Mouse (Mus musculus) mature B cell (primary cell): ENCODE measurements around the gene Mrpl27.
"Not testable (repeated sequence)": the region's sequence is repeated elsewhere in the genome, so short reads cannot be mapped to it uniquely, and the experiment has no call there.

ENCODE experiments used
- in situ Hi-C: fragments of 300-500 bp; cut with MboI; formaldehyde crosslinking; loops from 2 replicates; pipeline ENCODE4 v1.14.3; 2019

Gene Mrpl27

DNA sequence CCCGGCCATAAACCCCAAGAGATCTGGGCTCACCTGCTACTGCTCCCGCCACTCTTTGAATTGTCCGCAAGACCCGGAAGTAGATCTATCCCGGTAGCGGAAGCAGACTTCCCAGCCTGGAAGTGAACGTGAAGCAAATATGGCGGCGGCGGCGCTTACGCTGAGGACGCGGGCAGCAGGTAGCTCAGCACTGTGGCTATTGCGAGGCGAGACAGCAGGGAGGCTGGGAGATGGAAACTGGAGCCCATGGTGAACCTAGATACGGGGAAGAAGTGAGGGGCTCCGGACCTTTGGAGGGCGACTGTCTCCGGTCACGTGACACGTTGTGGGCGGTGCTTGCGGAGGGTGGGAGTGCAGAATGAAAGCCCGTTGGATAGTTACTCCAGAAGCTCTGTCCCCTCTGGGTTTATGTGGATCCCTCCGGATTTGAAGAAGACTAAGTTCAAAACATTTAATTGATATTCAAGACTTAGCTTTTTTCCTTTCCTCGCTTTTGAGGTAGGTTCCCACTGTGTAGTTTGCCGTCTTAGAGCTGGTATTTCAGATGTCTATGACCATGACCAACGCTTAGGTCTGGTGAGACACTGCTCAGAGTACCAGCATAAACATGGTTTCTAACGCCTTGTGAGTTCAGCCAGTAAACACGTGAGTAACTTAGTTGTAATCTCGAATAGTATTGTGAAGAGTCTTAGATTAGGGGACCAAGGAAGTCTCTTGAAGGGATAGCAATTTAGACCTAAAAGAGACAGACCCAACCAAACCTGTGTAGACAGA, at the start of gene Mrpl27, which contains the start of gene Eme1:
Mrpl27 (plus strand) TSS at position 105 of the 774 bp plus-strand sequence.
Eme1 (minus strand) TSS at position 302 of the 774 bp plus-strand sequence.
- in situ Hi-C loops = no loop called here

DNA sequence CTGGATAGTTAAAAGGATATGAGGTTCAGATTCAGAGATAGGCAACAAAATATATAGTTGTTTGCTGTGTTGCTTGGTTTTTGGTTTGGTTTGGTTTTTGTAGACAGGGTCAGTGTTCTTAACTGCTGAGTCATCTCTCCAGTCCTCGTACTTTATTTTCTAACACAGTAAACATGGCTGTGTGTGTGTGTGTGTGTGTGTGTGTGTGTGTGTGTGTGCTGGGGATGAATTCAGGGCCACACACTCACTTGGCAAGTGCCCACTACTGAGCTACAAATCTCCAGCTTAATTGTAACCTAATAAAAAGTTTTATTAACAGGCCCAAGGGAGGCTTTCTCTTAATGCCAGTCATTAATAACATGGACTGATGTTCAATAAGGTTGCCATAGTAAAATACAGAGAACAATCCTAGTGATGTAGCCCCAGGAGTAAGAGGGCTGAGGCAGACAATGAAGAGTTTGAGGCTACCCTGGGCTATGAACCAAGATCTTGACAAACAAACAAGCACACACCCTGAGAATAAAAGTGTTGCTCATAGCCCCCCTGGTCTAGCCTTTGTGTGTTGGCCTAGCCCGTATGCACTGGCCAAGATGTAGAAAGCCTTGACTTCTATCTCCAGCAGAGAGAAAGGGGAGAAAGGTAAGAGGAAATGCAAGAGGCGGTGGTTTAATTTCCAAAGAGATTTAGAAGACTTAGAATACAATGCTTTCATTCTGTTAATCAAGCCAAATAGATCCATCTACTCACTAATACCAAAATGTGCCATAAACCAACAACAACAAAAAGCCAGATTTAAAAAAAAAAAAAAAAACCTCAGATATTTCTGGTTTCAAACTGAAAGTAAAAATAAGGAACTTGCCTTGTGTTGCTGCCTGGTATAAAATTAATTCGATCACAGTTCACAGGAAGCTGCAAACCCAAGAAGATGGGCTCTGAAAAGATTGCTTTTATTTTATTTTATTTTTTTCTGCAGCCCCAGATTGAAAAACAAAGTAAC, 42.5 kb upstream of the Mrpl27 start:
- in situ Hi-C loops = no loop called here

DNA sequence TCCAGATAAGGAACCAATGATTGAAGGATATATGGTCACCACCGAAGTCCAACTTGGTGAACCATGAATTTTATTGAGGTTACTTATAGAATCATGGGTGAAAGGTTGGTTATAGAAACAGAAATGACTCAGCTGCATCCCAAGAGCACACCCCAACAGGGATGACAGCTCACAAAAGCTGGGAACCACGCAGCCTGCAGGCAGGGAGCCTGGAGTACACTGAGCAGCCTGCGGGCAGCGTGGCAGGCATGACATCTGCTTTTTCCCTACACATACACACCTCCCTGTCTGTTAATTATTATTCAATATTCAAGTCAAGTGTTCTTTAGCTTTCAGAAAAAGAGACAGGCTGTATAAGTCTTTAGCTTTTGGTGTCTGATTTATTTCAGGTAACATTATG, 39.0 kb upstream of the Mrpl27 start:
- in situ Hi-C loops = no loop called here

DNA sequence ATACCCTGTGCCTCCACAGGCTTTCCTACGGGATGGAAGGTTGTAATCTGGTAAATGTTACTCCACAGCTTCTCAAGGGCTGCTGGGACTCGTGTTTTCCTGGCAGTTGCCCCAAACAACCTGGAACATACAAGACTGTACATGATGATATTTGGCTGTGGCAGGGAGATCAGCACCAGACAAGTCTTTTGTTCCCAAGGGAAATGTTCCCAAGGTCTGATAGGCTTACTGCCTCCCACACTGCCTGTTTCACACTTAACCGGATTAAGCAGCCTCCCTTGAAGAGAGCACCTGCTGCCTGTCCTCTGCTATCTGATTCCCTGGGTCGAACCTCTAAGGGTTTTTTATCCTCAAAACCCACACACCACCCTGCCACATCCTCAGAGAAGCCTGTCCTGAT, 38.1 kb upstream of the Mrpl27 start:
- in situ Hi-C loops = no loop called here

DNA sequence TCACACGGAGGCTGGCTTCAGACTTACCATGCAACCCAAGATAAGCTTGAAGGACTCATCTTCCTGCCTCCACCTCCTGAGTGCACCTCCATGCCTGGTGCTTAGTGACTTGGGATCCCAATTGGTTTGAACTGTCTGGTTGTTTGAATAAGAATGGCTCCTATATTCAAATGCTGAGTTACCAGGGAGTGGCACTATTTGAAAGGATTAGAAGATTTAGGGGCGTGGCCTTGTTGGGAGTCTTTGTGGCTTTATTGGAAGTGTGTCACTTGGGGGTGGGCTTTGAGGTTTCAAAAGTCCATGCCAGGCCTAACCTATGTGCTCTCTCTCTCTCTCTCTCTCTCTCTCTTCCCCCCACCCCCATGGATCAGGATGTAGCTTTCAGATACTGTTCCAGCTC, 35.9 kb upstream of the Mrpl27 start:
- in situ Hi-C loops = no loop called here

DNA sequence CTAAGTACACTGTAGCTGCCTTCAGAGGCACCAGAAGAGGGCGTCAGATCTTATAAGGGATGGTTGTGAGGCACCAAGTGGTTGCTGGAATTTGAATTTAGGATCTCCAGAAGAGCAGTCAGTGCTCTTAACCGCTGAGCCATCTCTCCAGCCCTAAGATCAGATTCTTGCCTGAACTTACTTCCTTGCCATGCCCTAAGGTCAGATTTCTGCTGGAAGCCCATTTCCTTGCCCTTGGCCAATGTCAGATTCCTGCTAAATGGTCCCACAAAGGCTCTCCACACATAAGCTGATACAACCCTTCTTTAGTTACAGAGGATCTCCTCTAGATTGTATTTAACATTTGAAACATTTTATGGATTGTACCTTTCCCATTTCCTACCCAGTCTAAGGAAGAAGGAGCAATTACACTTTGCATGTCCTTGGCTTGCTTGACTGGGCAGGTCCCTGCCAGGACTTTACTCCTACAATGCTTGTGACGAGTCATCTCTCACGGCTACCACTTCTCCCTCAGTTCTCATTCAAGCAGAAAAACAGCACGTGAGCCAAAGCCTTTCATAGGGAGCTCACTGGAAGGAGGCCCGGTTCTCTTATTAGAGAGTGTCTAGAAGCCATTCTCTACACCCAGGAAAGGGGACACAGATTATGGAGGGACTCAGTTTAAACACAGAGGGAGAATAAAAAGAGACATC, 32.7 kb upstream of the Mrpl27 start:
- in situ Hi-C loops = no loop called here

DNA sequence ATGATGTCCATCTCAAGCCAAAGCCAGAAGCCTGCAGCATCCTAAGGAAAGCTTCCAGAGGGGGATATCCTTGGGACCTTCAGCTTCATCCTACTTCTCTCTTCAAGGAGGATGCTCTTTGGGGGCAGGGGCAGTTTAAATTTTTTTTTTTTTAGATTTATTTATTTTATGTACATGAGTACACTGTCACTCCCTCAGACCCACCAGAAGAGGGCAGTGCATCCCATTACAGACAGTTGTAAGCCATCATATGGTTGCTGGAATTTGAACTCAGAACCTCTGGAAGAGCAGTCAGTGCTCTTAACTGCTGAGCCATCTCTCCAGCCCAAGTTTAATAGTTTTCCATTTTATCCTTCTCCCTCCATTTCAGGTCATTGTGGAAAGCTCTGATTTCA, 32.1 kb upstream of the Mrpl27 start:
- in situ Hi-C loops = no loop called here

DNA sequence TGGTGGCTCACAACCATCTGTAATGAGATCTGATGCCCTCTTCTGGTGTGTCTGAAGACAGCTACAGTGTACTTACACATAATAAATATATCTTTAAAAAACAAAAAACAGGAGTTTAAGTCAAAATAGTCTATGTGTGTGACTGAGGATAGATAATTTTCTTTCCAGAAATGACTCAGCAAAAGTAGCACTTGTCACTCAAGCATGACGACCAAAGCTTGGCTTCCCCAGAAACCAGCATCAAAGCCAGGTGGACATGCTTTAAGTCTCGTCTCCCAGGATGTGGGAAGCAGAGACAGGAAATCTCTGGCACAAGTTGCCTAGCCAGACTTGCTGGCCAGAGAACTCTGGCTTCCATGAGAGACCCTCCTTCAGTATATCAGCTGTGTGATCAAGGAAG, 31.4 kb upstream of the Mrpl27 start:
- in situ Hi-C loops = no loop called here

DNA sequence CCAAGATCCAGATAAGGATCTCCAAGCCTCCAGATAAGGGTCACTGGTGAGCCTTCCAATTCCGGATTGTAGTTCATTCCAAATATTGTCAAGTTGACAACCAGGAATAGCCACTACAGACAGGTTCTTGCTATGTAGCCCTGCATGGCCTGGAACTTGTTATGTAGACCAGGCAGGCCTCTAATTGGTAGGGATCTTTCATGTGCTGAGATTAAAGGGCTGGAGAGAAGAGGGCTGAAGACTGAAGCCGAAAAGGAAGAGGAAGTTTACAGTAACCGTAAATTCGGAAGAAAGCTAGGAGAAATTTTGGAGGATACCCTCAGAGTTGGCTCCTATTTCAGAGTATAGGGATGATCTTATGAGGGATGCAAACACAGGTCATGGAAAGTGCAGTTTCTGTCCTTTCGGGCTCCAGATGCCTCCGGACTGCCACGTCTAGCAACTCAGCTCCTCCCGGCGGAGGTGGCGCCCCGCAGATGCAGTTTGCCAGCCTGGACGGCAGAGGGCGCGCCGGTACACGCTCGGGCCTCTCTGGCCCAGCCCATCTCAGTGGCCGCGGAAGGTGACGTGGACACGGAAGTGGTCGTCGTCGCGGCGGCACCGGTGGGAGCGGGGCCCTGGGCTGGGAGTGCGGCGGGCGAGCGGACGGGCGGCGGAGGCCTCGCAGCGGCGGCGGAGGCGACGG, 24.2 kb upstream of the Mrpl27 start, which contains the start of gene Lrrc59:
Lrrc59 (plus strand) TSS at position 569 of the 685 bp plus-strand sequence.
- in situ Hi-C loops = no loop called here

DNA sequence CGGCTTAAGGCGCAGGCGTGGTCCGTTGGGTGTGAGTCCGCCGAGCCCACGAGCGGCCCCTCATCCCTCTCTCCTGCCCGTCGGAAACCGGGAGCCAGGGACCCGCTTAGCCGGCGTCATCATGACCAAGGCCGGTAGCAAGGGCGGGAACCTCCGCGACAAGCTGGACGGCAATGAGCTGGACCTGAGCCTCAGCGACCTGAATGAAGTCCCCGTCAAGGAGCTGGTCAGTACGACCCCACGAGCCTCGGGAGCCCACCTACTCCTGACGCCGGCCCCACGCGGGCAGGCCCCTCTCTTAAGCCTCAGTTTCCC, 23.7 kb upstream of the Mrpl27 start:
- in situ Hi-C loops = no loop called here

DNA sequence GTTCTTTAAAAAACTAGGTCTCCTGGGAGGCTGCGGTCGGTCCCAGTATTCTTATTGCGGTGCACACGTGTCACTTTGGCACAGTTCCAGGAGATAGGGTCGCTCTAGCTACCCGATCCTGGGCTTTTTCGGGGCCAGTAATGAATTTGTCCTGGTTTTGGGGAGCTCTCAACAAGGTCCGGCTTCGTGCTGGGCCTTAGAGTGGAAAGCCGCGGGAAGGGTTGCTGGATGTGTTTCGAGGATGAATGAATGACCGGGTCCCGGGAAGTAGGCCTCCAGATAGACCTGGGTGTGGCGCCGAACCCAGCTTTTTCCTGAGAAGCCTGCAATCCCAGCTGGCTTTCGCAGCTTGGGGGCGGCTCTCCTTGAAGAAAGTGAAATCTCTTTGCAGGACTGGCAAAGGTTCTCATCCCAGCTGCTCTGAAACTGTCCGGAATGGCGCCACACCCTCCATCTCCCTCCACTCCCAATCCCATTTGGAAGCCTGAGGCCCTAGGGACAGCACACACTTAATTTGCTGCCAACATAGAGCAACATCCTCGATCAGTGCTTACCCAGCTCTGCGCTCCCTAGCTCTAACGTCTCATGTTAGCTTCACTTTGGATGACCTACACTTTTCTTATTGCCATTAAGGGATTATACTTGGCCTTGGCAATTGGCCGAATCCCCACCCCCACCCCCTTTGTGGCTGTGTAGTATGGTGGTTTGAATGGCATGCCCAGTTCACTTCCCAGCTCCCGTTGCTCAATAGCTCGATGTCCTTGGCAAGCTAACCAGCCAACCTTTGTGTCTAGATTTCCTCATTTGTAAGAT, 23.2 kb upstream of the Mrpl27 start:
- in situ Hi-C loops = no loop called here

DNA sequence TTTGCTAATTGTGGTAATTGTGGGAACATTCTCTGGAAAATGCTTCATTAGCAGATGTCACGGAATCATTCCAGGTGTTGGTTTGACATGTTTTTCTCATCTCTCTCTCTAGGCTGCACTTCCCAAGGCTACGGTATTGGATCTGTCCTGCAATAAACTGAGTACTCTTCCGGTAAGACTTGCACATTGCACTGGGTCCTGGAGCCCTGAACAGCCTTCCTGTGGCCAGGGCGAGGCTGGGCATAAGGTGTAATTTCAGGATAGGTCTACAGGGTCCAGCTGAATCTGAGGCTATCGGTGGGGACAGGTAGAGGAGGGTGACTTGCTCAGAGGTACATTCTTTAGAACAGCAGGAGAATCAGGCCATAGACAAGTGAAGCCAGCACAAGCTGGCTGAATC, 21.6 kb upstream of the Mrpl27 start:
- in situ Hi-C loops = no loop called here

DNA sequence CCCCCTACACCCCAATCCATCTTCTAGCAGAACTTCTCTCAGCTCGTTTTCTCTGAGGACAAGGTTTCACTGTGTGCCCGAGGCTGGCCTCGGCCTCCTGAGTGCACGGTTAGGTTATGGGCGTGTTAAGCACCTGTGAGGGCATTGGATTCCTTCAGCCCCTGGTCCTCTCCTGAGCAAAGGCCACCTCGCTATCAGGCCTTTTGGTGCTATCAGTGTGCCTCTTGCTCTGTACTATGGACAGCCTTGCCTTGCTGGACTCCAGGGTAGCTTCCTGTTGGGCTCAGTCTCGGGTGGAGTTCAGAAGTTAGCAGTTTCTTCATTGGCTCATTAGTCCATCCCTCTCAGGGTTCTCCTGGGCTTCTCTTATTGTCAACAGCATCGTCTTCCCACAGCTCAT, 20.6 kb upstream of the Mrpl27 start:
- in situ Hi-C loops = no loop called here

DNA sequence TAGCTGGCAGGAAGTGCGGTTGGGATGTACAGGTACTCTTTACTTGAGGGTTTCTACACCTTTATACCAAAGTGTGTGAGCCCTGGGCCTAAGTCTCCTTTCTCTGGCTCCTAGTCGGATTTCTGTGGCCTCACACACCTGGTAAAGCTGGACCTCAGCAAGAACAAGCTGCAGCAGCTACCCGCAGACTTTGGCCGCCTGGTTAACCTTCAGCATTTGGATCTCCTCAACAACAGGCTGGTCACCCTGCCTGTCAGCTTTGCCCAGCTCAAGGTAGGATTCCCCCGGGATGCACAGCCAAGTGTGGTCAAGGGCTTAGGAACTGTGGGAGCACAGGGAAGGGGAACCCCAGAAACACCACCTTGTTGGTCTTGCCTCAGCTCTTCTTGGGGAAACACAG, 19.1 kb upstream of the Mrpl27 start:
- in situ Hi-C loops = no loop called here

DNA sequence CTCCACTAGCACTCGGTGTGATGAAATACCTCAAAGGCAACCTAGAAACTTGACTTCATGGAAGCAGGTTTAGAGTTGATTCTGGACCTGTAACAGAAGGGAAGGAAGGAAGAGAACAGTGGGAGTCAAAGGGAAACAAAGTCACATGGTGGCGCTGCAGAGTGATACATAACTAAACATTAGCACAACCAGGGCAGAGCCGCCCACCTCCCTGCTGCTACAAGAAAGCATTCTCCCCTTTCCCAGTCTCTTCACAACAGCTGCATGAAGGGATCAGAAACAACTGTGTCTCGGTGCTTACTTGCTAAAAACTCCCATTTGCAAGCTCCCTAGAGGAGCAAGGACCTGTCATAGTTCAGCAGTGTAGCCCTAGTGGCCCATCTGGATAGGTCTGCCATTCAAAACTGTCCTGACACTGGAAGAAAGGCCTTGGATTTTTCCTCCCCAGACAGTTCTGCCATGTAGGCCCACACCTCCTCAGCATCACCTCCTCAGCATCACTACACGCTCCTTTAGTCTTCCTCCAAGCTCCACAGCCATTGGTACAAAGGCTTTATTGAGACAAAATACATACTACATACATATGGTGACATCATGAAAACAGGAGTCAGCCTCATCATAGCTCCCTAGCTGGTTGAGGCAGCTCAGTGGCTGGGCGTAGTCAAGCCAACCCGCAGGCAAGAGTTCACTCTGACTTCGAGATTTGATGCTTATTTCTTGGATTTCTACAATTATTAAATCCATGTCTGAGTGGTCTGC, 8.9 kb upstream of the Mrpl27 start:
- in situ Hi-C loops = no loop called here

DNA sequence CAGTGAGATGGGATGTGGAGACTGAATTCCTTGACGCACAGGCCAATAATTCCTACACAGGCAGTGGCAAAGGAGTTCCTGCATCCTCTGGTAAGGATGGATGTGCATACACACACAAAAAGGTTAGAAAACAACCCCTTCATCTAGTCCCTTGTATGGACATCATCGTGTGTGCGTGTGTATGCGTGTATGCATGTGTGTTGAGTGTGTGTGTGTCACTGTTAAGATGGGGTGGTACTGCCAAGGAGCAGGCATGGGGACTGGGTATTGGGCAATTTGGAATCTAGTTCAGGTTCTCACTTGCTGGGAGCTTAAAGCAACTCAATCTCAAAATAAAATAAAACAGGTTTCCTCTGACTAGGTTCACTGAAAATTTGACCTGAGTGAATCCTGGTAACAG, 7.1 kb upstream of the Mrpl27 start:
- in situ Hi-C loops = no loop called here

DNA sequence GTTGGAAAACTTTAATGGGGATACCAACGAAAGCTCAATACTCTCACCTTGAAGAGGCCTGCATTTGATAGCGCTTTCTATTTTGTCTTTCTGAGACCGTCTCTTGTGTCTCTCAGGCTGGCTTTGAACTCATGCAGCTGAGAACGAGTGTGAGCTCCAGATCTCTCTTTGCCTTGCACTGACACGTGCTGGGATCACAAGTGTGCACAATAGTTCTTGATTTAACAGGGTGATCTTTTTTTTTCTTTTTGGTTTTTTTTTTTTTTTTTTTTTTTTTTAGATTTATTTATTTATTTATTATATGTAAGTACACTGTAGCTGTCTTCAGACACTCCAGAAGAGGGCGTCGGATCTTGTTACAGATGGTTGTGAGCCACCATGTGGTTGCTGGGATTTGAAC, 2.3 kb upstream of the Mrpl27 start:
- in situ Hi-C loops = not testable (repeated sequence)

DNA sequence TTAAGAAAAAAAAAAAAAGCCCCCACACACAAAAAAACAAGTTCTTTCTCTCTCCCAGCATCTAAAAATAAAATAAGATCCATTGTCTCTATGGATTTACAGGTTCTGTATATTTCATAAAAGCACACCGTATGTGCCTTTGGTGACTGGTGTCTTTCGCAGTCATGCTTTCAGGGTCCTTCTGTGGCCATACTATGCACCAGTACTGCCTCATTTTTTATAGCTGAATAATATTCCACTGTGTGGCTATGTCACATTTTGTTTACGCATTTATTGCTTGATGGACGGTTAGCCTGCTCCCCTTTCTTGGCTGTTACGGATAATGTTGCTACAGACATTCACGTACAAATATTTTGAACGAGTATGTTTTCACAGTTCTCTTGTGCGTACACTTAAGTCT, 594 bp upstream of the Mrpl27 start:
- in situ Hi-C loops = no loop called here

DNA sequence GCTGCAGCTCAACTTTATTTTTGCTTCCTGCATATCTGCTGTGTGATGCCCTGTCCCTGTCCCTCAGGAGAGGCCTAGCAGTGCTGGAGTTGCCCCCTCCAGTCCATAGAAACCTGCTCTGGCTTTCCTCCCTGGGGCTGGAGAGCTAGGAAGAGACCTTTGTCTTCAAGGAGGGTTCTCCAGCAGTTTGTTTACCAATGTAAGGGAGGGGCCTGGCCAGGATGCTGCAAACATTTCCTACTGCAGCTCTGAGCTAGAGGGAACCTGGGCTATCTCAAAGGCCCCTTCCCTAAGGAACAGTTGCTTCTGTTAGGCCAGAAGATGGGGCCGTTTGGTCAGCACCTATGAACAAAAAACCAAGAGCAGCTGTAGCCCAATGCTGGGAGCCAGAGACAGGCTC, 7.8 kb downstream of the Mrpl27 start:
- in situ Hi-C loops = no loop called here

DNA sequence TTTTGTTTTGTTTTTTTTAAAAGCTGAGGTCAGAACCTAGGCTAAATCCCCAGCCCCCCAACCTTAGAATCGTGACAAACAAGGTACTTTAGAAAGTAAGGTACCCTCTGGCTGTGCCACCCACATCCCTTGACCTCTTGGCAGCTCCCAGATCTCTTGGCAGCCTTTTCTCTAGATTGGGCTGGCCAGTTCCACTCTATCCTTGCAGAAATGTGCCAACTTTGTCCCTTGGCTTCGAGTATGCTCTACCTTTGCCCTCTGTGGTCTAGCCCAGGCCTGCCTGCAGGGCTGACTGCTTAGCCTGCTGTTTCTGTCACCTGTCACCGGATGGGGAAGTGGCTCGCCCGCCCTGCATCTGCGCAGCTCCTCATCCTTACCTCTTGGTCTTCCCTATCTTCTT, 11.7 kb downstream of the Mrpl27 start:
- in situ Hi-C loops = no loop called here
